Mouse (Mus musculus): ENCODE data around the gene Abcb6. TPM values are rescaled to one million over a fixed set of nuclear protein-coding genes. Genes with fewer than 3 reads are reported as not detected.

Gene Abcb6
- total RNA-seq, 2 experiments from 2014 or later: 26.1 to 29.6 TPM

DNA sequence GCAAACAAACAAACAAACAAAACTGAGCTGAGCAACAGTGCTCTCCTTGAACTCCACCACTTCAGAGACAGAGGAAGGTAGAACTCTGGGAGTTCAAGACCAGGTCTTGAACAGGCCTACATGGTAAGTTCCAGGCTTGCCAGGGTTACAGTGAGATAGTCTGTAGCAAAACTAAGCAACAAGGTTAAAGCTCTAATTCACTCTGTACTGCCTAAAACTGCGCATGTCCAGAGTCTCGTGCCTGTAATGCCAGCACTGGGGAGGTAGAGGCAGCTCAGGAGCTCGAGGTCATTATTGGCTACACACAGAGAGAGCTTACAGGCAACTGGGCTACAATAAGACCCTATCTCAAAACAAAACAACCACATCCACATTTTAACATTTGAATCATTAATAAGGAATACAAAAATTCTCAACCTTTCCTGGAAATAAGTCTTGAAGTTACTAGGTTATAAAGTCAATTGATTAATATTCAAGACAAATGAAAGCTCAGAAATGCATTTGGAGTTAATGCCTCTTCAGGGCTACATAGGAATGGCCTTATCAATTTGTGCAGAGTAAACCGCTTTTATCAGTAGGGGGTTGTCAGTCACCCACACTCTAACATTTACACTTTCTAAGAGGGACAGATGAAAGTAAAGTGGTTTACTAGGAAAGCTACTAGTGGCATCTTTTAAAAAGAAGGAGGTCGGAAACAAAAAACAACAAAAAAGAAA, 20.5 kb downstream of the Abcb6 start:
- intact Hi-C loops (cut with DNase I): no loop called here
- no peak for DNase-seq (ENCODE audit: low spot score)

DNA sequence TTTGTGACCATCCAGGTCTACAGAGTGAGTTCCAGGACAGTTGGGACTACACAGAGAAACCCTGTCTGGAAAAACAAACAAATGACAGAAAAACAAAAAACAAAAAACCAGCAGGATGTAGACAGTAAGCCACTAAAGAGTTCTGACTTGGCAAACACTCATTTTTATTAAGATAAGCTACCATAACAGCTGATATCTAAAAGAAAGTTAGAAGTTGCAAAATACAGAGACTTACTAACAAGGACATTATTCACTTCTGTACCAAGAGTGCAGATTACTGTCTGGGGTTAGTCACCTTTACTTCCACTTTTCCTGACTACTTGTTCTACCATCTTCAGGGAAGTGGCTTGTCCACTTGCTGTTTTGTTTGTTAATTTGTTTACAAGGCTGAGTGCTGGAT, 21.2 kb downstream of the Abcb6 start:
- DNase-seq (ENCODE audit: low spot score): no peak
- intact Hi-C loops (cut with DNase I): no loop called here

DNA sequence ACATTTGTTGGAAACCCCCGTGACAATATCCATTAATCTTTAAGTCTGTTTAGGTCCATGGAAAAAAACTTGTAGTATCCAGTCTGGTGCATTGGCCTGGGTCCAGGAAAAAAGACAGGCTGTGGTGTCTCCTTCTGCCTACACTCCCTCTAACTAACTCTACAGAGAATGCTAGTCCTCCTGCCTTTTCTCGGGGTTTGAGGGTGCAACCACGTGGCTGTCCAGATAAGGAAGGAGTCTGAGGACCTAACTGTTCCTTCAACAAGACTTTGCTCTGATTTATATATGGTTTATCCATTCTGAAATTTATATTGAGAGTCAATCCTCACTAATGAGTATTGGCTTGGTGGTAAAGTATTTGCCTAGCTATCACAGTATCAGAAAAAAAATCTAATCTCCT, 24.4 kb downstream of the Abcb6 start:
- no peak for DNase-seq (ENCODE audit: low spot score)
- intact Hi-C loops (cut with DNase I): no loop called here

GRCm38 (mm10) chr1:75148727-75149126, 31.5 kb downstream of the Abcb6 start:
- intact Hi-C loops (cut with DNase I): no loop called here

GRCm38 (mm10) chr1:75147411-75148135, 32.6 kb downstream of the Abcb6 start:
- no peak for DNase-seq (ENCODE audit: low spot score)
- intact Hi-C loops (cut with DNase I): no loop called here

More at GRCm38 (mm10) chr1:75148727-75149126, 31.5 kb downstream of the Abcb6 start:
- no peak for DNase-seq (ENCODE audit: low spot score)

DNA sequence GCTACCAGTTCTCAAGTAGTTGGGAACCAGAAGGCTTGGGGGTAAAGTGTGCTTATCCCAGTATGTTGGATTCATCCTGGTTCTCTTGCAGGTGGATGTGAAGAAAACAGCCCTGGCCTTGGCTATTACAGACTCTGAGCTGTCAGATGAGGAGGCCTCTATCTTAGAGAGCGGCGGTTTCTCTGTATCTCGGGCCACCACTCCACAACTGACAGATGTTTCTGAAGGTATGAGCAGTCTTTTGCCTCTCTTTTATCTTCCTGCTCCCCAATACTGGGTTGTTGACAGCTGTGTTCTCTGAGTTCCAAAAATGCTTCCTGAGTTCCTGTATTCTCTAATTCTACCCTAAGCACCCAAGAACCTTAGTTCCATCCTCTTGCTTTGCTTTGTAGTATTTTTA, 34.6 kb downstream of the Abcb6 start:
- intact Hi-C loops (cut with DNase I): no loop called here

GRCm38 (mm10) chr1:75142301-75143261, 37.6 kb downstream of the Abcb6 start, which contains the start of the genes Cnppd1 and Retreg2:
Cnppd1 (minus strand) TSS chr1:75142711.
Retreg2 (plus strand) TSS chr1:75142778.
- DNase-seq (ENCODE audit: low spot score): peak; percentile 92
- intact Hi-C loops (cut with DNase I): loop anchor here (2.0 kb wide), 1 partner anchor 26 kb away; the partner anchor contains the start of gene Zfand2b

More for the DNA sequence above, 34.6 kb downstream of the Abcb6 start:
- no peak for DNase-seq (ENCODE audit: low spot score)

- DNase-seq (ENCODE audit: low spot score): peak; percentile 68
Observed at GRCm38 (mm10) chr1:75141486-75142190, 38.6 kb downstream of the Abcb6 start.

DNA sequence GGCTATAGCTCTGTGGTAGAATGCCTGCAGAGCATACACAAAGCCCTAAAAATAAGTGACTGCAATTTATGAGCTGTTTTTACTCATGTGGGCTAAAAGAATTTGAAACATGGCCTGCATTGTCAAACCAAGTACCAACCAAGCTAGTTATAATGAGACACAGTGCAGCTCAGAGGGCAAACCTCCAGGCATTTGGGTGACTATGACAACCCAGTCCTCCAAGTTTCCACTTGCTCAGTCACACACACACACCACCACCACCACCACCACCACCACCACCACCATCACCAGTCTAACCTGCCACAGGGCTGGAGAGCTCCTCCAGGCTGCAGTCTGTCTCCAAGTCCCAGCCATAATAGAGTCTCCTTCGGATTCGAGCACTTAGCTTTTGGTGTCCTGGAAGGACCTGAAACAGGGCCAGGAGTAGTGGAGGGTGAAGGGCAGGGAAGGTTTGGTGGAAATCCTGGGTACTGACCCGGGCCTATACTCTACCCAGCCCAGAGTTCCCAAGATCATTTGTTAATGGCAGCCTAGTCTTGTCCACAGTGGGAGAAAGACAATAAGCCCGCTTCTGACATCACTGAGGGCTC, 39.5 kb downstream of the Abcb6 start:
- DNase-seq (ENCODE audit: low spot score): no peak
- intact Hi-C loops (cut with DNase I): no loop called here

More at GRCm38 (mm10) chr1:75141486-75142190, 38.6 kb downstream of the Abcb6 start:
- intact Hi-C loops (cut with DNase I): loop anchor here (2.0 kb wide), 1 partner anchor 27 kb away; the partner anchor contains the start of gene Zfand2b

- intact Hi-C loops (cut with DNase I): no loop called here
Observed at GRCm38 (mm10) chr1:75138448-75138847, 41.7 kb downstream of the Abcb6 start.

DNA sequence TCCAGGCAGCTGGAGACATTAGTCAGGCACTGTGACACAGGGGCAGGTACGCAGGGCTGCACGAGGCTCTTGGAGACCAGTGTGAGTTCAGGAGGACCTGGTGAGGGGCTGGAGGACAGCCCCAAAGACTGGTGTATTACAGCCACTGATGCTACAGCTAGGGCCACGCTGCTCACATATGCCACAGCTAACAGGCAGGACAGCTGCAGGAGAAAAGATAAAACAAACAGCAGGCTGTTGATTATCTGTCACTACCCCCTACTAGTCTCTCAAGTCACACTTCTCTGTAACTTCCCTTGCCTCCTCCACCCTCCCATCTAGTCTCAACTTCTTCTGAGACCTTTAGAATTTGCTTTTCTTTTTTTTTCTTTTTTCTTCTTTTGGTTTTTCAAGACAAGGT, 43.5 kb downstream of the Abcb6 start:
- DNase-seq (ENCODE audit: low spot score): no peak
- intact Hi-C loops (cut with DNase I): no loop called here

More at GRCm38 (mm10) chr1:75138448-75138847, 41.7 kb downstream of the Abcb6 start:
- no peak for DNase-seq (ENCODE audit: low spot score)

- intact Hi-C loops (cut with DNase I): no loop called here
- DNase-seq (ENCODE audit: low spot score): no peak
Observed at GRCm38 (mm10) chr1:75136293-75136692, 43.9 kb downstream of the Abcb6 start.

DNA sequence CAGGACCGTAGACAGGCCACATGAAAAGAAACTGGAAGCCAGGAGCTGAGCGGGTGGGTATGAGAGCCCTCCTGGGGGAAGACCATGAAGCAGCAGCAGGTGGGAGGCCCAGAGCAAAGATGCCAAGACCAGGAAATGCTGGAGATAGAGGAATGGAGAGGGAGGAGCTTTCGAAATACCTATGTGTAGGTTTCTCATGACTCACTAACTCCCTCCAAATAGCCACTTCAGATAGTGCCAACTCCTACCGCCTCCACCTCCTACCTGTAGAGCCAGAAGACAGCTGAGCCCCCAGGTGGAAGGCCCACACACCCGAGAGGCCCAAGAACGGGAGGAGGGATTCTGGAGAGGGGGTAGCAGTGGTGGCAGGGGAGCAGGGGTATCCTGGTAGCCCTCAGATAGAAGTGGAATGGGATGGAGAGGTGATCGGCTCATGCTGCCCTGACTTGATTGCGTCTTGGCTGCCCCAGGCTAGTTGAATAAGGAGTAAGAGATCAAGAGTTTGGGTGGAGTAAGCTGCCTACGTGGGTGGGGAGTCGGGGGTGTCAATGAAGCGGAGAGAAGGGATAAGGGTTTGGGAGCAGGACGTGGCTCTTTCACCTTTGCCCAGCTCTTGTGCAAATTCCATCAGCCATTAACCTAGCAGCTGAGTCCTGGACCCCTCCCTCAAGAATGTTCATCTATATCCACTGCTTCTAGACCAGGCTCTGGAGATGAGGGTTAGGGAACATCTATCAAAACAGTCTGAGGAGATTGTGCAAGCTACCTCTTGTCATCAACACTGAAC, 46.6 kb downstream of the Abcb6 start, which contains the start of gene Slc23a3:
TSS of gene Slc23a3 (minus strand) at position 470 of the 787 bp plus-strand sequence.
- no peak for DNase-seq (ENCODE audit: low spot score)
- intact Hi-C loops (cut with DNase I): no loop called here

DNA sequence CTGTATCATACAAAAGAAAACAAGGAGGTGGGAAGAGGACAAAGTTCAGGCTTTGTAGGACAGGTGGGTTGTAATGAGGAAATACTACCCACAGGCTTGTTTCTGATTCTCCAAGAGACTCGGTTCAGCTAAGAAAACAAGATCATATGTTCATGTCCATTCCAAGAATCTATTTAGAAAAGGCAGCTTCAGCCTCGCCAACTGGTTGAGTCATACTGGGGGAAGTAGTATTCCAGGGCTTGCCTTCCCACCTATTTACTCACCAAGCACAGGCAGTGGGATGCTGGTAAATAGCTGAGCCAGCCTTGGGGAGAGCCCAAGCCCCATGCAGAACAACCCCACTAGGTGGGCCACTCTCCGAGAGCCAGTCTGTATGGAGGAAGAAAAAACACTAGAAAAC, 51.6 kb downstream of the Abcb6 start:
- intact Hi-C loops (cut with DNase I): no loop called here
- no peak for DNase-seq (ENCODE audit: low spot score)

- intact Hi-C loops (cut with DNase I): no loop called here
- DNase-seq (ENCODE audit: low spot score): no peak
Observed at GRCm38 (mm10) chr1:75125418-75125817, 54.8 kb downstream of the Abcb6 start.

- intact Hi-C loops (cut with DNase I): no loop called here
Observed at GRCm38 (mm10) chr1:75124346-75125321, 55.6 kb downstream of the Abcb6 start, which contains the start of gene Nhej1. Nhej1 (minus strand) TSS chr1:75125200.

DNA sequence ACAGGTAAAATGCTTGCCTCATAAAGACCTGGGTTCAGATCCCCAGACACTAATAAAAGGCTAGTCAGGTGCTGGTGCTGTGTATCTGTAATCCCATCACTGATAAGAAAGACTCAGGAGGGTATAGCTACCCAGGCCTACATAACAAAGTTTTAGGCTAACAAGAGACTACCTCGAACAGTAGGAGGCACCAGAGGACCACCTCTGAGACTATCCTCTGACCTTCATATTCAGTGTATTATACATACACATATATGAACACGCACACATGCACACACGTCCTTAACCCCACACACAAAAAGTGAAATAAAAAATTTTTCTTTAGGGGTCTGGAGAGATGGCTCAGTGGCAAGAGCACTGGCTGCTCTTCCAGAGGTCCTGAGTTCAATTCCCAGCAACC, 58.0 kb downstream of the Abcb6 start:
- DNase-seq (ENCODE audit: low spot score): no peak
- intact Hi-C loops (cut with DNase I): no loop called here

More at GRCm38 (mm10) chr1:75124346-75125321, 55.6 kb downstream of the Abcb6 start, which contains the start of gene Nhej1:
- DNase-seq (ENCODE audit: low spot score): peak; percentile 85
